ENCODE assay signal across 8 mouse cellular contexts in genomic region chr11:95585684-95586083, GRCm38 (mm10). TPM values are rescaled to one million over a fixed set of nuclear protein-coding genes. Genes with fewer than 3 reads are reported as not detected.
A peak's percentile ranks its signal among the peaks of the same experiment; 100 is the strongest.
DNase-seq lines count a peak whose midpoint lies in the region; ATAC-seq and TF ChIP-seq lines count a peak whose summit lies in the region.

No protein-coding gene starts in this region.

- H3K36me3 ChIP-seq in megakaryocyte, embryonic 14.5 days (replicated peaks; ENCODE audit: low read length), result no peaks in the 10 kb centered on the region
- no peaks in the 10 kb centered on the region for H3K36me3 ChIP-seq in forebrain, embryonic 16.5 days (ENCODE audit: control insufficient read depth, insufficient read depth)
- no peaks in the 10 kb centered on the region for H3K36me3 ChIP-seq in limb, embryonic 14.5 days (ENCODE audit: control insufficient read depth, insufficient read depth, low read length)
- H3K36me3 ChIP-seq in stomach, embryonic 14.5 days (ENCODE audit: control insufficient read depth, insufficient read depth, low read length), result no peaks in the 10 kb centered on the region

- peaks cover 100% of the 10 kb centered on the region for H3K27me3 ChIP-seq in megakaryocyte, embryonic 14.5 days (replicated peaks)
- peaks cover 62% of the 10 kb centered on the region for H3K27me3 ChIP-seq in forebrain, embryonic 16.5 days (replicated peaks; ENCODE audit: control insufficient read depth, insufficient read depth, low read length)
- peaks cover 66% of the 10 kb centered on the region for H3K27me3 ChIP-seq in limb, embryonic 14.5 days (ENCODE audit: control insufficient read depth, insufficient read depth, low read length)
- H3K27me3 ChIP-seq in stomach, embryonic 14.5 days (ENCODE audit: control insufficient read depth, insufficient read depth, low read length), result peaks cover 36% of the 10 kb centered on the region

- 3% methylated on average over 15 of the region's 15 CpGs for WGBS in forebrain, embryonic 16.5 days
- WGBS in limb, embryonic 14.5 days, result 2% methylated on average over 15 of the region's 15 CpGs
- WGBS in stomach, embryonic 14.5 days, result 1% methylated on average over 15 of the region's 15 CpGs

- DNase-seq in limb, embryonic 14.5 days (ENCODE audit: low spot score), result no peak
- DNase-seq in layer of hippocampus, adult 8-10 months (ENCODE audit: low spot score in 2 of 2), result no peak
- no peak for DNase-seq in gastrocnemius, postnatal 14 days
- no peak for DNase-seq in adrenal gland, adult 8-10 months

- no peak for ATAC-seq in megakaryocyte, adult 5-6 weeks (ENCODE audit: poor library complexity, severe bottlenecking)
- ATAC-seq in forebrain, embryonic 16.5 days, result no peak
- no peak for ATAC-seq in limb, embryonic 14.5 days (ENCODE audit: low FRiP score, low read depth)
- ATAC-seq in stomach, embryonic 14.5 days (ENCODE audit: insufficient number of reproducible peaks, insufficient read depth, low FRiP score, low read depth), result no peak

- intact Hi-C loops in gastrocnemius, postnatal 14 days (cut with DNase I; ENCODE audit: low total_unique reads), result loop anchor here (2.0 kb wide), 1 partner anchor 53 kb away; no protein-coding TSS in a partner anchor

- H3K9me3 ChIP-seq in megakaryocyte, embryonic 14.5 days, result no peaks in the 10 kb centered on the region
- H3K9me3 ChIP-seq in forebrain, embryonic 16.5 days (ENCODE audit: control insufficient read depth, low read length), result no peaks in the 10 kb centered on the region
- no peaks in the 10 kb centered on the region for H3K9me3 ChIP-seq in limb, embryonic 14.5 days (ENCODE audit: control insufficient read depth, low read length)
- H3K9me3 ChIP-seq in stomach, embryonic 14.5 days (ENCODE audit: control insufficient read depth, low read depth, low read length), result no peaks in the 10 kb centered on the region

- H3K4me2 ChIP-seq in forebrain, embryonic 16.5 days (ENCODE audit: low read length), result peak overlapping the region; percentile 82
- peak overlapping the region; percentile 85 for H3K4me2 ChIP-seq in limb, embryonic 14.5 days (replicated peaks; ENCODE audit: low read depth, low read length, severe bottlenecking)
- peak overlapping the region; percentile 73 for H3K4me2 ChIP-seq in stomach, embryonic 14.5 days (replicated peaks; ENCODE audit: low read depth, low read length)

- no peak overlapping the region for H3K27ac ChIP-seq in forebrain, embryonic 16.5 days (ENCODE audit: low read length)
- H3K27ac ChIP-seq in limb, embryonic 14.5 days (replicated peaks; ENCODE audit: low read depth, low read length), result no peak overlapping the region
- H3K27ac ChIP-seq in stomach, embryonic 14.5 days (ENCODE audit: low read length), result no peak overlapping the region

- peak overlapping the region; percentile 4 for H3K4me3 ChIP-seq in megakaryocyte, embryonic 14.5 days (replicated peaks)
- peak overlapping the region; percentile 47 for H3K4me3 ChIP-seq in forebrain, embryonic 16.5 days (replicated peaks; ENCODE audit: low read length)
- H3K4me3 ChIP-seq in limb, embryonic 14.5 days (replicated peaks; ENCODE audit: low read length), result peak overlapping the region; percentile 47
- H3K4me3 ChIP-seq in stomach, embryonic 14.5 days (ENCODE audit: low read depth, low read length), result peak overlapping the region; percentile 33

- peaks cover 43% of the 10 kb centered on the region for H3K4me1 ChIP-seq in megakaryocyte, embryonic 14.5 days
- H3K4me1 ChIP-seq in forebrain, embryonic 16.5 days (replicated peaks; ENCODE audit: control insufficient read depth, insufficient read depth, low read length), result peaks cover 29% of the 10 kb centered on the region
- peaks cover 58% of the 10 kb centered on the region for H3K4me1 ChIP-seq in limb, embryonic 14.5 days (ENCODE audit: control insufficient read depth, insufficient read depth, low read length)
- peaks cover 28% of the 10 kb centered on the region for H3K4me1 ChIP-seq in stomach, embryonic 14.5 days (ENCODE audit: control insufficient read depth, insufficient read depth, low read length)

- H3K9ac ChIP-seq in forebrain, embryonic 16.5 days (replicated peaks; ENCODE audit: low read depth, low read length), result no peak overlapping the region
- H3K9ac ChIP-seq in limb, embryonic 14.5 days (ENCODE audit: low read depth, low read length, severe bottlenecking), result 0 out of 2 replicates have a peak overlapping the region, but pooled peaks have one; percentile 14
- 0 out of 2 replicates have a peak overlapping the region, but pooled peaks have one; percentile 18 for H3K9ac ChIP-seq in stomach, embryonic 14.5 days (replicated peaks; ENCODE audit: low read depth, low read length)

- no peak for TF ChIP-seq POLR2A in limb, embryonic 14.5 days (IDR thresholded peaks at IDR 0.05; ENCODE audit: borderline replicate concordance, extremely low read depth, insufficient read depth, insufficient read length)

RNA-seq across cellular contexts. Expression of gene Ngfr, which starts 1.9 kb away (rescaled TPM):
- not detected in 2 replicates for polyA plus RNA-seq in megakaryocyte, embryonic 14.5 days (2012; ENCODE audit: insufficient read depth, low replicate concordance)
- 0.27 and 0.47 TPM in 2 replicates for total RNA-seq in megakaryocyte, adult 5-6 weeks (2015)
- 0.08 and 0.40 TPM in 2 replicates for total RNA-seq in megakaryocyte, adult 5-6 weeks (2017)
- polyA plus RNA-seq in forebrain, embryonic 16.5 days (2015; fragmentation: Nextera tagmentation; extraction: Ambion mirVana), result 8.2 and 8.7 TPM in 2 replicates
- polyA plus RNA-seq in limb, embryonic 14.5 days (2012; rRNA removed), result 52.7 and 74.9 TPM in 2 replicates
- 30.4 and 32.3 TPM in 2 replicates for polyA plus RNA-seq in limb, embryonic 14.5 days (2014; fragmentation: Nextera tagmentation; extraction: Ambion mirVana)
- 8.5 and 9.3 TPM in 2 replicates for polyA plus RNA-seq in stomach, embryonic 14.5 days (2014; fragmentation: Nextera tagmentation; extraction: Ambion mirVana)
- 1 to 10 TPM; 1.9 to 2.8 (median 2.3) TPM for total RNA-seq in layer of hippocampus, adult 8-10 months (2022)
- 1 to 10 TPM; 1.5 to 4.3 TPM for total RNA-seq in gastrocnemius, postnatal 14 days (2021)
- 1 to 10 TPM; 4.0 to 6.0 (median 5.2) TPM for total RNA-seq in adrenal gland, adult 8-10 months (2022)
